12 mouse cellular contexts compared by ENCODE assay signal in the genomic region with DNA sequence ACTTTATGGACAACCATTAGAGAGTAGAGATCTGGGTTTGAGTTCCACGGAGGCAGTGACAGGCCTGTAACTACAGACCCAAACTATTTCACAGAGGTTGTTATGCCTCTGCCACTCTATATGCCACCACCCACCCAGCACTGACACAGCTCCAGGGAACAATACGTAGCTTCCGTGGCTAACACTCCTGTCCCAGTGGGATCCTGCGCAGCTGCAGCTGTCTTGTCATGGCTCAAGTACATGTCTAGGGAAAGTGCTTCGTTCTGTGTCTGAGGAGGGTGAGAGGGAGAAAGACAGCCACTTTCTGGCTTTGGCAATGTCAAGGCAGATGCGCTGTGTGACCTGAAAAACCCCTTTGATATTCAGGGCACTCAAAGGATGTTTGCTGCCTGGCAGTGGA.
"Had no signal": no experiment of that assay in that cellular context is flagged by ENCODE, and none has a peak within 500 bp of the region (broad histone marks: within the 10 kb centered on the region; RNA-seq: fewer than 3 reads in every experiment).

No protein-coding gene starts in this region.

- DNase-seq: liver; liver, embryonic 13.5 days; liver, postnatal 0 days; lung, adult 2 months; lung, postnatal 14 days; lung, postnatal 36 days; retina, postnatal 1 day; right cerebral cortex, postnatal 14 days; right cerebral cortex, postnatal 4 days; spleen, adult 18-20 months; thymus, adult 18-20 months; thymus, postnatal 25 days had no signal
